Mouse (Mus musculus) spleen, postnatal 36 days (tissue): ENCODE measurements at regions not wholly inside any gene's neighbourhood (a gene's known extent, or its start where the extent isn't known, plus 50 kb on each side); places are given as distances from the start of the nearest gene placed in this dataset.

ENCODE experiments used
- DNase-seq, 2 experiments: peaks; one replicate each; pipeline ENCODE4 v3.0.0; 2022; ENCODE audit warnings: low spot score in 2 of 2, mixed read lengths in 1 of 2

DNA sequence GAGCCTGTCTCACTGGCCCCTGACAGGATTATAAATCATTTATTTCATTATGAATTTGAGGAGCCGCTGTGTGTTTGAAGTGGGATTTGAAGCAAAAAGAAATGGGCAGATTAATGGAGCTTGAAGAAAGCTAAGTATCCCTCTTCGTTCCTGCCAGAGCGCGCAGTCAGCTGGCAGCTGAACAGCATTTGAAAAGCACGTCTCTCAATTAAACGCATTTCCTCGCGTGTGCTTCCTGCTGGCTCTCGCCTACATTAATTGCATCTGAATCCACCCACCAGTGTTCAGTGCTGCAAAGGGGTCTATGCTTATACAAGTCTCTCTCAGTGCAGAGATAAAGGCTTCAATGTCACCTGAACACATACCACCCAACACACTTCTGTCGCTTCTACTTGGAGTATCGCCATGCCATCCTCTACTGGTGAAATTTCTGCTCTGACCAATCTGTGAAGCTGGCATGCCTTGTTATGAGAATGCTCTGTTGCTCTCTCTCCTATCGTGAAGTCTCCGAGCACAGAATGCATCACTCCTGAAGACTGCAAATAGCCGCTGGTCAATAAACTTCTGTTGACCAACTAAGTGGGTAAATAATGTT, 235.3 kb downstream of the Mycn start:
- no peak for DNase-seq

DNA sequence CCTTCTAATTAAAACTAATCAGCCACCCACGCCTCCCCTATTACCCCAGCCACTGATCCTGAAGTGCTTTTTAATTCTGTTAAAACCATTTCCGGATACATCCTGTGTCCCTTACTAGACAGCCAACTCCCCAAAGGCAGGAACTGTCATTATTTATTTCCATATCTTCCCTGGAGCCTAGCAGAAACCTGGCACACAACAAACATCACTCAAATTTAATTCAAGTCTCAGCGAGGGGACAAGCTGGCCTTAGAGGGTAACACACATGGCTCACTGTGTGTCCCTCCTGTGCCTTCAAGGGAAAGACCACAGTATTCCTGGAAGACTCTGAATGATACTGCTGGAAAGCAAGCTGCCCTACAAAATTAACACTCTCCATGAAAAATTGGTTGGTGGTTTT, 240.0 kb downstream of the Mycn start:
- no peak for DNase-seq

DNA sequence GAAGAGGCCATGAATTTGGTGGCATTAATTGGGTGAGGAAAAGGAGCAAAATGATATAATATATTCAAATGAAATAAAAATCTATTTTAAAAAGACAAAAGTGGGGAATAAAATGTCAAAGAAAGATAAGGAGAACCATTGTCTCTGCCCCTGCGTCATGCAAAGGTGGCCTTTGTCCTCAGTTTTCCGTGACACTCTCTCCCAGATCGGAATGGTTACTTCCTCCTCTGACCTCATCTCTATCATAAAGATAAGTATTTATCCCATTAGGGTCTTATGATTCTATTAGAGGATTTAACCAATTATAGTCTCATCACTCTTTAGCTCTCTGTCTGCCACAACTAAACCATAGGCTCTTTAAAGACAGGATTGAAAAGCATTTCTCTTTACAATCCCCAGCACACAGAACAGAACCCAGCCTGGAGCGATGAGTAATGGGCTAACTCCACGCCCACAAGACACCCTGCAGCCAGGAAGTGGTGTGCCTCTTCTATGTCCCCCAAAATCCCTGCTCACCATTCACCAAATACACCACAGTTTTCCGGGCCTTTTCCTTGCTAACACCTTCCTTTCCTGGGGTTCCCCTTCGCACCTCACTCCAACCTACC, 240.6 kb downstream of the Mycn start:
- DNase-seq: no peak

DNA sequence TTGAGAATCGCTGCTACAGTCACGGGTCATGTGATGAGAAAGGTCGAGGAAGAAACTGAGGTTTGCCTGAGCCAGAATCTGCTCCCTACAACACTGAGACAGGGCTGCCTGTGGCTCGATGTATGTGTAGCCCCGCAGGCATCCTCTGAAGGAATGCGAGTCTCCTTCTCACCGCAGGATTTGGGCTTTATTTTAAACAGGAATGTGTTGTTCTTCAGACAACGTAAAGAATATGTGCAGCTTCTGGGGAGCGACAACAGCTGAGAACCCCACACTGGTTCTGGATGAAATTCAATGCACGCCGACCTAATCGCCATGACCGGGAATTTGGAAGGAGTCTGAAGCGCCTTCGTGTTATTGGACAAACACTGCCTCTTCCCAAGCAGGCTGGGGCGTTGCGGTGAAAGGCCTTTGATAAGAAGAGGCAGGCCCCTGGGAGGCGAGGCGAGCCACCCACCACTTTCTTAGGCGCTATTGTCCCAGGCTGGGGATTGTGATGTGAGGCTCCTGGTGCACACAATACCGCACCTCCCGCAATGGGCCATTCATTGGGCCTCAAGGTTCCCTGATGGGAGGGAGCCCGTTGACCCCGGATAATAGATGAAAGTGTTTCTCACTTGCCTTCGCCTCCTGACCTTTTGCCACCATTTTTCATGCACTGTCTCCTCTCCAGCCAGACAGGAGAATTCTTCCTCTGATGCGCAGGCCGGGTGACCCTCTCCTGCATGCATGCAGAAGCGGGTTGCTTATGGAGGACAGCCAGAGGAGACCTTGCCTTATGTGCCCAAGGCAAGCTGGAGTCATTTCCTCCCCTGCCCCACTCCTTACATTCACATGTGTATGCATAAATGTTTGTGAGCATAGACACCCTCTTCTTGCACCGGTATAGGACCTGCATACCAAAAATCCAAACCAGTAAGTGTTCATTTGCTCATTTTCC, 247.6 kb downstream of the Mycn start:
- no peak for DNase-seq

DNA sequence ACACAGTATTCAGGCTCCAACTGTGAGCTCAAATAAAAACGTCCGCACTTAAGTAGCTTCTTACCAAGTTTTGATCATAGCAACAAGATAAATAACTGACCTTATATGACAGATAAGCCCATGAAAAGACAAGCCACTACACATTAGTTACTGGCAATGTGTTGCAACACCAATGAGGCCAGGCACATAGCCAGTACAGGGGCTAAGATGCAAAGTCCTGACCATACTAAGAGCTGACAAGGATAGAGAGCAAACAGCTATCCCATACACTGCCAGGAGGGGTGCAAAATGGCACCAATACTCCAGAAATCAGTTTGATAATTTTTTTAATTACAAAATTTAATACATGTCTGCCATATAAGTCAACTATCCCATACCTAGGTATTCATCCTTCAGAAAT, 254.3 kb downstream of the Mycn start:
- no peak for DNase-seq

DNA sequence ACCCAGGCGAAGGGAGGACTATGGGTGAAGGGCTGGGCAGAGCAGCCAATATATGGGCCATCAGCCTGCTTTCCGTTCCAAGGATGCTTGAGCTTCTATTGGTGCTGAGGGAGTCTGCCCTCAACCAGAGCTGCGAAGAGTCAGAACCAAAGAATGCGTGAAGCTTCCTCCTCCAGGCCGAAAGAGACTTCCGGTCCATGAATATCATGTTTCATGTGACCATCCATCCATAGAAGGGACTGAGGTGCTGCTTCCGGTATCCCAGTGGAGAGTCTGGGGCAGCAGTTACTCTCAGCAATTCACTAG, 256.5 kb downstream of the Mycn start:
- DNase-seq: no peak

DNA sequence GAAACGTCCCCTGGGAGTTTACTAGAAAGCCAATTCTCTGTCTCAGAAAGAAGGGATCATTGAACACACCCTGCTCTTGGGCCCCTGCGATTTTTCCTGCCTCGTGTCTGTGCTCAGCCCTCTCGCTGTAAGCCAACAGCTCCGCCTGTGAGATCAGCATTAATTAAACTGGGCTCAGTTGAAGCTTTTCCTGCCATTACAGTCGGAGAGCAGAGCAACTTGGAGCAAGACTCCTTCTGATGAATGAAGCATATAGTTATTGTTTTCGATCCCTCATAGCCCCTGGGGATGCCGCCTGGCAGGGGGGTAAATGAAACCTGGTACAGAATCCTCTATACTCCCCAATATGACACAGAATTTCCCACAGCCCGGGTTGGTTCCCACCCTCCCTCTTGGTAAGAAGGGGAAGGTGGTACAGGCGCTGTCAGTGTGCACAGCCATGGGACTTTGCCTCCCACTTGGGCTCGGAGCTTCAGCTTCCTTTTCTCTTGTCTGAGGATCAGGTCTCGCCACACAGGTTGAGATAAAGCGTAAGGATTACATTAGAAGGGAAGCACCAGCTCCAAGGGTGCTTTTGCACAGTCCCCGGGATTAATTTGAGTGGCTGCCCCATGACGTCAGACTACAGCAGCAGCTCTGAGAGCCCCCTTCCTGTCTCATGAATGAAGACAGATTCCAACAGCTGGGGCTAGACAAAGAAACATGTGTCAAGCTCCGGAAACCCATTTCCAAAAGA, 257.1 kb downstream of the Mycn start:
- DNase-seq: no peak

DNA sequence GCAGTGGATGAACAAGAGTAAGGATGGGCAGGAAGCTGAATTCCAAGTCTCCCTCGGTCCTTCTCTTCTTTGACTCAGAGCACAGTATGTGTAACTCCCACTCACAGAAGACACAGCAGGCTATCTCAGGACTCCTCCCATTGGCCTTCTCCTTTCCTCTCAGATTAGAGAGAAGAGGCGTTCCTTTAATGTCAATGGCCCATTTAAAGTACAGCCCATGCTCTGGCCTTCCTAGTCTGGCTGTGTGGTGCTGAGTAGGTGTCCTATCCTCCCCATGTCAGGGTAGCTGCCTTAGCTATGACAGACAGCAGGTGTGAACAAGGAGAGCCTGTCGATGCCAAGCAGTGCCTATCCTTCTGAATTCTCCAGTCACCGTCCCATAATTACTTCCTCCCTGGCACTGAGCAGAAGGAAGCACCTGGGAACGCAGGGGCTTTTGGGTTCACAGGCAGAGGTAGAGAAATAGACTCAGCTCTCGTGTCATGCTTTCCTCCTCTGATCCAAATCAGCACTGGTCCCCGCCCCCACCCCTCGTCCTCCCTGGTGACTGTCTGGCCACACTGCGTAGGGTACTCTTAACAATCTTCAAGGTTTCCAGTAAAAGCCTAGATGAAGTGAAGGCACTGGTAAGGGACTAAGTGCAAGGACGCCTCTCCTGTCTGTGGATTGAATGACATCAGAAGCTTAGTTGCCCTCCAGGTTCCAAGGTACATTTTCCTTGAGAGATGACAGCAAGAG, 257.8 kb downstream of the Mycn start:
- DNase-seq: no peak

DNA sequence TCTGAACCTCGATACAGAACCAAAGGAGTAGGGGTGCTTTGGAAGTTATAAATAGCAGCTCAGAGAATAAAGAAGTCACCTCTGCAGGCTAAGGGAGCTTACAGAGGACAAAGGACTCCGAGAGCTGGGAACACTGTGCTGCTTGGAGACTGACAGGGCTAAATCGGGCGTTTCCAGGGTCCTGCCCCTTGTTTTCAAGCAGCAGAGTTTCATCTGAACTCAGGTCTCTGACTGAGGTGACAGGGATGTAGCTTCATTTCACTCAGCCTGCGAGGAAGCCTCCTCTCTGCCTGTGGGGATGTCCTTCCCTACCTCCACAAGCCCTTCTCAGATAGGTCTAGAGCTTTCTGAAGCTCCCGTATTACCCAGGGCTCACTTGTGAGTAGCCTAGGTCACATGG, 260.6 kb downstream of the Mycn start:
- no peak for DNase-seq

DNA sequence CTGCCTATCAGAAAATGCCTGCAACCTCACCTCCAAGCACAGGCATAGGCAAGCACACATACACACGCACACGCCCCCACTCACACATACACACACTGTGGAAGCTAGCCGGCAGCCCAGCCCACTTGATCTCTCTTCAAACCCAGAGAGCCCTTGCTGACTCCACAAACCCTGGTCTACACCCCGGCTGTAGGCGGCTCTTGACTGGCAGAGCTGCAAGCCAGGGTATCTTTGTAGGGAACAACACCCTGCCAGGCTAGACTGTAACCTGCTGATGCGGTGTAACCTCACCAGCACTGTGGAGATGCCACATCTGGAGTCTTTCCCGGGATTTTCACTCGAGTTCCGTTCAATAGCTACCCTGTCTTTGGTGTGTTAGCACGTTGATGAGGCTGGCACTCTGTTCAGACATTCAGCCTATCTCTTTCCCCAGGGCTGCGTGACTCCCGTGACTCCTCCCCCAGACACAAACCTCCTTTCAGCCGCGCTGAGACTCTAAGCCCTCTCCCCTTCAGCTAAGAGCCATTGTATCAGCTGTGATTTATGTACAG, 261.3 kb downstream of the Mycn start:
- DNase-seq: no peak

DNA sequence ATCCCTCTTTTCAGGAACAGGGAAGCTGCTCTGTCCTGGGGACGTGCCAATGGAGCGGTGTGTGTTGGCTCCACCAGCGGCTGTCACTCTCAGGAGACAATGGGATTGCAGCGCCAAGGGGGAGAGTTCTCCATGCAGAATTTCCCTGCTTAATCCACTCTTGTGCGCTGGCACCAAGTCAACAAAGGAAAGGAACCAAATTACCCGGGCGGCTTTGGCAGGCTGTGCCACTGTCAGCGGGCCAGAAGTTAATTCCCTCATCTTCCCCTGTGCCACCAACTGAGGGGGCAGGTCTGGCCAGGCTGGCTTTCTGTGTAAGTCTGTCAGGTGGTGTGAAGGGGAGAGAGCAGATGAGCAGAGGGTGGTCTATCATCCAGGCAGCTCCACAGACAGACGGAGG, 265.0 kb downstream of the Mycn start:
- no peak for DNase-seq

DNA sequence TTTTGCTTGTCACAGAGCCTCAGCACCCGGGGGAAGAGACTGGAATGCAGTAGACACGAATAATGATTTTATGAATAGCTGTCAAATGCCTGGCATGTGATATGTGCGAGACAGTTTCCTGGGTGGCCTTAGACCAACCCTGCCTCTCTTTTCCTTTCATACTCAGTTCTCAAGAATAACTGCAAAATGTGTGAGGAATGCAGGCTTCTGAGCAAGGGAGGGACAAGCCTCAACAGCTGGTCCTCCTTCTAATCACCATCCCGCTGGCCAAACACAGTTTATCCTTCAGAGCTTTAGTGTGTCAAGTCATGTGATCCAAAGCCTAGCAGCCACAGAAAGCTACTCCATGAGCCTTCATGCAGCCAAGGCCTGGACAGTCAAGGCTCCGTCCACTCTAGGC, 271.8 kb downstream of the Mycn start:
- no peak for DNase-seq

DNA sequence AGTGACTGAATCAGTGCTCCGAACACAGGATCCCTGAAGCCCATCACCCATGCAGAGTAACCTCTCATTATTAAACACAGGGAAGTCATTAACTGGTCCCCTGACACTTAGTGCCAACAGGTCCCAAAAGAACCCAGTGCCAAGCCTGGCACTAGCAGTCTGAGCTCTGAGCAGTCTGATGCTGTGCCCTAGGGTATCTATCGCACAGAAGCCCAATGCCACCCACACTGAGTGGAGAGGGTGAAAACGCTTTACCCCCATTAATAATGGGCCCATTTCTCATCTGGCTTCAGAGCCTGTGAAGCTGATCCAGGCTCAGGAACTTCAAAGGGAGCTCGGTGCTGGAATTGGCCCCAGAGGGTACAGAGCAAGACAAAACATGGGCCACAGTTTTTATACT, 272.8 kb downstream of the Mycn start:
- DNase-seq: no peak

DNA sequence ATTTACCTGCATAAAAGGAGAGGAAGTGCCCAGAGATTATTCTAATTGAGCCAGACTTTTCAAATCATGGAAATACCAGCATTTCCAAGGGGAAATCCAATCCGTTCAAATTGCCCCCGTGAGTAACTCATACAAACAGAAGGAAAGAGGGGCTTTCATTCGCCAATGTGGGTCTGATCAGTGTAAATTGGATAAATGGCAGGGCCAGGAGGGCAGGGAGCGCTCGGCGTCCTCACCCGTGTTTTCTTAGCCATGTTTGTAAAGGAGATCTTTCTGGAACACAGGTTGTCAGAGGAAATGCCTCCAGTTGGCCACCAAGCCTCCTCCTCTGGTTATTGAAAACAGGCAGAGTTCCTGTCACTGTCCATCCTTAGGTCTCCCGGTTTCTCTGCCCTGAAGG, 286.1 kb downstream of the Mycn start:
- no peak for DNase-seq

DNA sequence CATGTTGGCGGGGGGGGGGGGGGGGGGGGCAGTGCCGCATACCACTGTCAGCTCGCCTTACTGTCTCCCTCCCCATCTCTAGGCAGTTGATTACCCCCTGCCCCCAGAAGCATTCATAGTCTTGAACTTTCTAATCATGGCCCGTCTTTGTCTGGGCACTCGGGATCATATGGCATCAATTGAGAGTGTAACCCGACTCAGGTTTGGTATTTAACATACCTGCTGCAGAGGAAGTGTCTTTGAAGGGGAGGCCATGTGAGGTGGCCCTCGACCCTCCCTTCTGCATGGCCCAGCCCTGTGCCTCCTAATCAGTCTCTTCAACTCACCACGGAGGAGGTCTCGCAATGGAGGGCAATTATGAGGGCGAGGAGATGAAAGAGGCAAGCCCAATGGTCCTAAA, 286.5 kb downstream of the Mycn start:
- DNase-seq: no peak

DNA sequence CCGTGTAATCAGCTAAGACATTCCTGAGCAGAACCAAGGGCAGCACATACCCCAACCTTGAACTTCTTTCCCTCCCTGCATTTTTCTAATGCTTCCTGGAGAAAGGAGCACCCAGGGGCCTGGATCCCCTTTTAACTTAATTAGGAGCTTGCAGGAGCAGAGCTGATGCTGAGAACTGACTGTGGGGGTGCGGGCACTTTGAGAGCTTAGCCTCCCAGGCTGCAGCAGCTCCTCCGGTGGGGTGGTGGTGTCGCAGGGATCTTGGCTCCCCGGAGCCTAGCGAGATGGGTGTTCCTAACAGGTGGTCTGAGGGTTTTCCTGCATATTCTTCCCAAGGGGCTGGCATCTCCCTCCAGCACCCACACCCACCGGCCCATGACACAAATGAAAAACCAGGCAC, 289.4 kb downstream of the Mycn start:
- no peak for DNase-seq

DNA sequence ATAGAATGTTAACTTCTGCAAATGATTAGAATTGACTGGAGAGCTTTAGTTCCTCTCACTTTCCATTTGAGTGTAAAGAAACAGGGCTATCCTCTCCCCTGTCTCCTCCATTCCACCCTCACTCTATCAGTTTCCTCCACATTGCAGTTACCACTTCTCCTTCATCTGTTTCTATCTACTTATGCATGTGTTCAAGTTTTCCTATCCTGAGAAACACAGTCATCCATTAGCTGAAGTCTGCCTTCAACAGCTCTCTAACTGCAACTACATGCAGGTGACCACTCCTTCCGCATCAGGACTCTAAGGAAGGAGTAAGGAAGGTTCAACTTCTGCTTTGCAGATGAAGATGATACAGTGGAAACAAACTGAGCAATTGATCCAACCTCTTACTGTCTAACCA, 291.4 kb downstream of the Mycn start:
- DNase-seq: no peak

DNA sequence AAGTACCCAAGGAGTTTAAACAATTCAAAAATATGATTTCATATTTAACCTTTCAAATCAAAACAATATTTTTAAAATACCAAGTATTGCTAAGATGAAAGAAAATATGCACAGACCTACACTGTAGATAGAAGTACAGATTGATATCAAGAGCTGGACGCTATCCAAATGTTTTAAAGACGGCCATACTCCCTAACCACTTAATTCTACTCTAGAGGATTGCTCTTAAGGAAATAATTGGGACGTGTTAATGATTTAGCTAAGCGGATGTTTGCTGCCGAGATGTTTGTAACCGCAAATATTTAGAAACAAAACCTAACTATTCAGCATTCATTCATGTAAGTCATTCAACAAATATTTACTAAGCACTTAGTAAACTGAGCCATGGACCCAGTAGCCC, 294.2 kb downstream of the Mycn start:
- DNase-seq: no peak

DNA sequence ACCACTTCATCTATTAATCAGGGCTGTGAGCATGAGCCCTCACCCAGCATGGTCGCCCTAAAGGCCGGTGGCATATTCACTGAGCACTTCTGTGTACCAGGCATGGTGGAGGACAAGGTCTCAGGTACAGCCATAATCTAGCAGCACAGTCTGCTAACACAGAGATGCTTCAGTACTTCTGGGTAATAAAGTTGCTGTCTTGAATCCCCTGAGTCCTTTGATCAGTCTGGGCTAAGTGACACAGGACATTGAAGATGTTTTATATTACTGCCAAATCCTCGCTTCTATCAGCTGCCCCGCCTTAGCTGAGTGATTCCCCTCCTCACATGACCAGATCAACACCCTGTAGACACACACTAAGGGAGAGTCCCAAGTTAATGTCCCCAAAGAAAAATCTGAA, 296.5 kb downstream of the Mycn start:
- no peak for DNase-seq

DNA sequence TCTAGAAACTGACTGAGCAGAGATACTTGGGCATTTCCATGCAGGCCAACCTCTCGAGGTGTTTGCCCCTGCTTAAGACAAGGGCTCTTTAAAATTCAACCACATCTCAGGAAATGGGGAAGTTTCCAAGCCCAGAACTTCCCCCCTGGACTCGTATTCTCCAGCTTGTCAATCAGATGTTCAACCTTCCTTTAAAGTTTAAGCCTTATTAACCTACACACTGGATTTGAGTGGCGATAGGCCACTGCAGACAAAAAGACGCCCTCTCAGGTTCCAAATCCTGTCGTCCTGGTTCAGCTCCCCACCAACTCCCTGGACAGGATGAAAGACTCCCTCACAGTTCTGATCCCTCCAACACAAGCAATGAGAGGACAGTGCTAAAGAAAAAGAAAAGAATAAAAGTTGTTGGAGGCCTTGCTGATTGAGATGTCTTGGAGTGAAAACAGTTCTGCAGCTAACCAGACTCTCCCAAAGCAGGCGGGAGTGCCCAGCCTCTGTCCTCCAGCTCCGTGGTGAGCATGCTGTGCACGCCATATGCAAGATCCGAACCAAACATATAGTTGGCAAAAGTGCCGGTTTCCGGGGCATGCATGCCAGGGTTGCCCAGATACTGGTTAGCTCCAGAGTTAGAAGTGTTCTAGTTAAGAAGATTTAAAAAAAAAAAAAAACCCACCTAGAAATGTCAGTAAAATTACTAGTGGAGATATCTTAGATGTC, 298.3 kb downstream of the Mycn start:
- no peak for DNase-seq

DNA sequence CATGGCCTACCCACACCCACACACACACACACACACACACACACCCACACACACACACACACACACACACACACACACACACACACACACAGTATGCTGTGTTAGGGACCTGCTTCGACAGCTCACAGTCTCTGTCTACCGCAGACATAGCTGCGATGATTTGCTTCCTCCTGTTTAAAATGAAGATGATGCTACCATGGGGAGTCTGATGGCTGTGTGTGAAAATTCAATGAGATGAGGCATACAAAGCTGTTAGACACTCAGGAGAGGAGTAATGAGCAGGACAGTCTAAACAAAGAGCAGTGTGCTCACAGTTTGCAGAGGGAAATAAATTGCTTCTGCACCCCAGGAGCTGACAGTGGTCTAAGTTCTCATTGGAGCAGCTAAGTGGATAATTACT, 306.4 kb downstream of the Mycn start:
- no peak for DNase-seq
